Mouse (Mus musculus) MEL-GATA-1-ER (cell line): ENCODE results near the gene Cnot10.

ENCODE experiments used
- DNase-seq: peaks from one replicate; pipeline ENCODE4 v3.0.0-alpha.2; 2012; ENCODE audit warnings: low read depth; ENCODE audit errors: extremely low read depth

Cnot10 gene

DNA sequence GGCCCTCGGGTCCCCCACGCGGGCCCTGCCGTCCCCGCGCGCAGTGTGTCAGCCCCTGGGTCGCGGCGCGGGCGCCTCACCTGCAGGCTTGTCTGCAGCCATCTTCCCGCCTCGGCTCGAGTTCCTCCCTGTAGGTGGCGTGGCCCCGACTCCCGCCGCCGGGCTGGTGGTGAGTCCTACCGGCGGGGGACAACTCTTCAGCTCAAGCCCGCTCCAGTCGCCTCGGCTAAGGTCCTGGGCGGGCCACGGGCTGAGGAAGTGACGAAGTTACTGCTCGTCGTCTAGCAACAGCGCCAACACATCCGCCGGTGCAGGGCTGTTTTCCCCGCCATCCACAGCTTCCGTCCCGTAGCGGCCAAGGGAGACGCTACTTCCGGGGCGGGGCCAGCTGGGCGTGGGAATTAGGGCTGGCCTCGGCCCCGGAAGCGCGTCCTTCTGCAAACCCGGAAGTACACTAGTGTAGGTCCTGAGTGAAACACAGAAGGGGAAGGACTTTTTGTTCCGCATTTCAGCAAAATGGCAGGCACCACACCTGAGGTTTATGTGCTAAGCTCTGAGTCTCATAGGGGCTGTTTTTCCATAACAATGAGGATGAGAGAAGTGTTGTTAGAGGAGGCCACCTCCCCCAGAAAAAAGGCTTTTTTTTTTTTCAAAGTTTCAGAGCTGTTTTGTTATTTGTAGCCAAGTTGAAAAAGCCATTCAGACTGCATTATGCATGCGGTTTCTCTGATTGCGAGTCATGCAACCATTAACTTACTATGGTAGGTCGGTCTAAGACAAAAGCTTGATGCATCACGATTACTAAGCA, at the start of gene Cnot10:
Gene Cnot10, minus strand, starts transcription at position 346 of the 808 bp plus-strand sequence.
- peak; percentile 94 for DNase-seq

- DNase-seq = no peak
Measured at GRCm38 (mm10) chr9:114688953-114689407, 49.0 kb upstream of the Cnot10 start.

- peak; percentile 79 for DNase-seq
Measured at GRCm38 (mm10) chr9:114688252-114688952, 48.4 kb upstream of the Cnot10 start, which contains the start of gene Dync1li1. TSS of gene Dync1li1 (plus strand) at chr9:114688790.

- DNase-seq = no peak
Measured at GRCm38 (mm10) chr9:114687639-114688038, 47.7 kb upstream of the Cnot10 start.

GRCm38 (mm10) chr9:114686245-114686644, 46.3 kb upstream of the Cnot10 start:
- DNase-seq = no peak

DNA sequence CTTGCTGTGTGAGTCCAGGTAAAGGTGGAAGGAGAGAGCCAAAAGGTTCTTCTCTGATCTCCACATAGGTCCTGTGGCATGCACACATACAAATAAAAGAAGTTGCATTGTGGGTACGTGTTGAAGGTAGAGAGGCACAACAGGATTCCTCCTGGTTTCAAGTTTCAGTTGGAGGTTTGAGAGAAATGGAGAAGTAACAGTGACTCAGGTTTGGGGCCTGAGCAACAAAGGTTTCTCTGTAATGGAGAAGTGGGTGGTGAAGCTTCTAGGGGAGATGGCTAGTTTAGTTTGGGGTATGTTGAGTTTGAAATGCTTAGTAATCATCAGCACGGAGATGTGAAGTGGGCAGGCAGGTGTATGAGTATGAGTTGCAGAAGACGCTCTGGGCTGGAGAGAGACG, 42.2 kb upstream of the Cnot10 start:
- peak; percentile 48 for DNase-seq

GRCm38 (mm10) chr9:114680531-114680930, 40.5 kb upstream of the Cnot10 start:
- DNase-seq = no peak

DNA sequence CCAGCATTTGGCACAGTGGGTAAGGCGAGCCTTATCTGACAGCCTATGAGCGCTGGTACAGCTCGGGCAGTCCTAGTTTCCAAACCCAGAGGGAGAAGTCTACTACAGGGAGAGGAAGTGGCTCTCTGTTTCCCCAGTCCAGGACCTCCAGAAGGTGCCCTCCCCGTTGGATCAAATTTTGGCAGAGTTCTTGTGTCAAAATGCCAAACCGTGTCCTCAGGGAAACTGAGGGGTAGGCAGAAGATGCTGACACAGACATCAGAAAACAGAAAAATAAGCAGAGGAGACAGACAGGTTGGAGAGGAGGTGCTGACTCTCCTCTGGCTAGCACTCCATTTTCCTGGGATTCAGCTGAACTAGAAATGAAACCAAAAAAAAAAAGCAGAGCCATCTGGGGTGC, 40.0 kb upstream of the Cnot10 start:
- no peak for DNase-seq

GRCm38 (mm10) chr9:114678576-114678975, 38.6 kb upstream of the Cnot10 start:
- DNase-seq = no peak

DNA sequence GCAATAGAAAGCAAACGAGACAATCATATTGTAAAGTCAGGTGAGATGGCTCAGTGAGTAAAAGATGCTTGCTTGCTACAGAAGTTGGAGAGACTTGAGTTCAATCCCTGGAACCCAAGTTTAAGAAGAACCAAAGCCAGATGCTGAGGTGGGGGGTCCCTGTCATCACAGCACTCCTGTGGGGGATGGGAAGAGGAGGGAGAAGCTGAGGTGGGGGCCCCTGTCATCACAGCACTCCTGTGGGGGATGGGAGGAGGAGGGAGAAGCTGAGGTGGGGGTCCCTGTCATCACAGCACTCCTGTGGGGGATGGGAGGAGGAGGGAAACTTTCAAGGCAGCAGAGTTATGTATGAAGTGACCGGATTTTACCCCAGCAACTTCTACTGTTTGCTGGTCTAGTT, 33.6 kb upstream of the Cnot10 start:
- DNase-seq = no peak

- no peak for DNase-seq
Measured at GRCm38 (mm10) chr9:114672703-114673561, 32.9 kb upstream of the Cnot10 start.

GRCm38 (mm10) chr9:114671946-114672345, 32.0 kb upstream of the Cnot10 start:
- no peak for DNase-seq

DNA sequence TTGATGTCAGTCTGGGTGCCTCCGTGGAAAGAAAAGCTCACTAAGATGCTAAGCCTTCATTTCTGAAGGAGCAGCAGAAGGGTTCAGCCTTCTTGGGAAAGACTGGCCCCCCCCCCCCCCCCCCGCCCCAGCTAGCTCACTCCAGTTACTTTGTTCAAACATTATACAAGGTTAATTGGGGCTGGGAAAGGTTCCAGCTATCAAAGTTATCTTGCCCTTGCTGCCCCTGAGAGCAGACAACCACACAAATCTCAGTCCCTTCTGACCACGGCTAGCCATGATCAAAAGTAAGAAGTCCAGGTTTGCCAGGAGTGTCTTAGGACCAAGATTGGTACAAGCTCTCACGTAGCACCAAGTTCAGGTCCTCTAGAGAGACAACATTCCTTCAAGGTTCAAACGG, 29.0 kb upstream of the Cnot10 start:
- DNase-seq = no peak

GRCm38 (mm10) chr9:114668047-114668446, 28.1 kb upstream of the Cnot10 start:
- no peak for DNase-seq

DNA sequence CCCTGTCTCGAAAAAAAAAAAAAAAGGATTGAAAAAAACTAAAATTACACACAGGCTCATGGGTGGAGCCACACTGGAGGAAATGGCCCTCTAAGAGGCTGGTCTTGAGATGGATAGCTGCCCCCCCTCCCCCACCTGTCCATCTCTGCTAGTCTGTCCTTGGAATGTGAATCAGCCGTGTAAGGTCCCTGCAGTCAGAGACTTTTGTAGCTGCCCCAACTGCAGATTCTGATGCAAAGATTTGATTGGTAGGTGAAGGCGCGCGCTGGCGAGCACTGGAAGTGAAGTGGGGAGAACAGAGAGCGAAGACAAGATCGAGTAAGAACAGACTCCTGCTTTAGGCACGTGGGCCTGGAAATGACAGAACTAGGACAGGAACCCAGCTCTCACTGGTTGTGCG, 26.9 kb upstream of the Cnot10 start:
- no peak for DNase-seq

GRCm38 (mm10) chr9:114663782-114664181, 23.8 kb upstream of the Cnot10 start:
- DNase-seq = no peak

DNA sequence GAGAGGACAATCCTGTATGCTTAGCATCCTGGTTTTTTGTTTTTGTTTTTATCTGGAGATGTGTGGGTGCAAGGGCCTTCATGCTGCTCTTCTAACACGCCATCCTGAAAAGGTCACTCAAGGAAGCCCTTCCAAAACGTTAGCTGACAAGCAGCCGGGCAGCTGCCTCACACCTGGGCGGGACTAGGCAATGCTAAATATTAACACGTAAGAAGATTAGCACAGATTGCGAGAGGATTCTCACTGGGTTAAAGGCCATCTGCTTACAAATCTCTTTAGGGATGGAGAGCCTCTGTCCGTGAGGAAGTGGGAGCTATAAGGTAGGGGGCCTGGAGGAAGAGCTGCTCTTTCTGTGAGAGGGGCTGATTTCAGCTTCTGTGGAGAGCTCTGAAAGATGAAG, 22.0 kb upstream of the Cnot10 start:
- DNase-seq = no peak

GRCm38 (mm10) chr9:114660983-114661382, 21.0 kb upstream of the Cnot10 start:
- DNase-seq = no peak

- no peak for DNase-seq
Measured at GRCm38 (mm10) chr9:114660506-114660905, 20.5 kb upstream of the Cnot10 start.

DNA sequence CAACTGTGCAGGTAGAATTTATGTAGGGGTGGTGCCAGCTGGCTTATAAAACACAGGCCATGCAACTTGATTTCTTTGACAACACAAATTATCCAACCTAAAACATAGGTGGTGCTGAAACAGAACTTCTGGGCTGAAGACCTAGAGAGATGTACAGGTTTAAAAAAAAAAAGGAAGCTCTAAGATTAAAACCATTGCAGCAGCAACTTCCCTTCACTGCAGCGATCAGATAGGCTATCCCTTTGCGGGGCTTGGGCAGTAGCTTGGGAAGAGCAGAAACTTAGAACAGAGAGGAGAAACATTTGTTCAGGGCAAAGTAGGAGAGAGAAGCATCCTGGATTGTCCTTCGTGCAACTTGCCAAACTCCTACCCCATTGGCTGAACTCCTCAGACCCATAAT, 16.7 kb upstream of the Cnot10 start:
- peak; percentile 35 for DNase-seq

DNA sequence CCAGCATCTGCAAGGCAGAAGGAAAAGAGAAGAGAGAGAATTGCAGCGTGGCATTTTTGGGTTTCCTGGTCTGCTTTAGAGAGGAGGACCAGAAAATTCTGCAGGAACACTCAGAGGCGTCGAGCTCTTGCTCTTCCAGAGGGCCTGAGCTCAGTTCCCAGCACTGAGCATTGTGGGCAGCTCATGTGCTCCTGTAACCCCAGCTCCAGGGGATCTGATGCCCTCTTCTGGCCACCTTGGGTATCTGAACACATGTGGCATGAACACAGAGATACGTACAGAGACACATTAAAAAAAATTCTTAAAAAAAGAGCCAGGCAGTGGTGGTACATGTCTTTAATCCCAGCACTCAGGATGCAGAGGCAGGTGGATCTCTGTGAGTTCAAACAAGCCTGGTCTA, 15.4 kb upstream of the Cnot10 start:
- DNase-seq = no peak
